Mouse (Mus musculus) gastrocnemius, adult 18-20 months (tissue): ENCODE results near the gene Gm21981. TPM values are rescaled to one million over a fixed set of nuclear protein-coding genes. Genes with fewer than 3 reads are reported as not detected.

Experiments used
- DNase-seq: peaks from one replicate; pipeline ENCODE4 v3.0.0; 2021; ENCODE audit warnings: low spot score
- total RNA-seq, 2 experiments: library from RNA; stranded (reverse); gene quantifications; 2 replicates each; pipeline ENCODE4 v1.2.3; 2021

The Gm21981 gene
- total RNA-seq, 2 experiments from 2014 or later, result 0.28 to 0.59 TPM

DNA sequence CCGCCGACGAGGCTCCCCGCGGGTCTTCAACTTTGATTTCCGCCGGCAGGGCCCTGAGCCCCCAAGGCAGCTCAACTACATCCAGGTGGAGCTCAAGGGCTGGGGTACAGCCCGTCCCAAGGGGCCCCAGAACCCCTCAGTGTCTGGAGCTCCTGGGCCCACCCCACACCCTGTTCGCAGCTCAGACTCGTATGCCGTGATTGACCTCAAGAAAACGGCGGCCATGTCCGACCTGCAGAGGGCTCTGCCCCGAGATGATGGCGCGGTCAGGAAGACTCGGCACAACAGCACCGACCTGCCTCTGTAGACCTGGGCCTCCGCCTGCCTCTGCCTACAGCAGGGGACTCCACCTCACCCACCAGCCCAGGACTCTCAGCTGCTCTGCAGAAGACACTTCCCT, 9.3 kb upstream of the Gm21981 start:
- no peak for DNase-seq

GRCm38 (mm10) chr17:47702548-47703345, 8.5 kb upstream of the Gm21981 start:
- no peak for DNase-seq

DNA sequence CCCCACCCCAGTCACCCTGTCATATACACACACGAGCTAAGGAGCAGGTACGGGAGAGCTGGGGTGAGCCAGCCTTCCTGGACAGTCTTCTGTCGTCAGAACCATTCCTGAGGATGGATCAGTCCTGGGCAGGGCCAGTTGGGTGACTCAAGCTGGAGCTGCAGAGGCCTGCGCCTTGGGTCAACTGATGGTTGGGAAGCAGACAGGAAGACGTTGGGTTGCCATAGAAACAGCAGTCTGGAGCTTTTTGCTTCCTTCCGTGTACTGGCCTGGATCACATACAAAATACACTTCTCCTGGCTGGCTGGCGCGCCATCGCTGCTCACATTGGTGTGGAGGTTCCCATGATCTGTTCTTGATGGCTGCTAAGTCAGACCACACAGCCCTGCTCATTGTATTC, 7.5 kb upstream of the Gm21981 start:
- no peak for DNase-seq

GRCm38 (mm10) chr17:47699055-47699454, 4.8 kb upstream of the Gm21981 start:
- no peak for DNase-seq

- DNase-seq, result no peak
These were observed 3.9 kb upstream of the Gm21981 start for GRCm38 (mm10) chr17:47698156-47698555.

GRCm38 (mm10) chr17:47695337-47695710, 1.1 kb upstream of the Gm21981 start:
- no peak for DNase-seq

- peak; percentile 98 for DNase-seq
These were observed 465 bp upstream of the Gm21981 start, which contains the start of gene Prickle4 for GRCm38 (mm10) chr17:47694503-47695336. Prickle4 (minus strand) TSS chr17:47694736.

GRCm38 (mm10) chr17:47693671-47694441, 399 bp downstream of the Gm21981 start:
- peak; percentile 53 for DNase-seq

DNA sequence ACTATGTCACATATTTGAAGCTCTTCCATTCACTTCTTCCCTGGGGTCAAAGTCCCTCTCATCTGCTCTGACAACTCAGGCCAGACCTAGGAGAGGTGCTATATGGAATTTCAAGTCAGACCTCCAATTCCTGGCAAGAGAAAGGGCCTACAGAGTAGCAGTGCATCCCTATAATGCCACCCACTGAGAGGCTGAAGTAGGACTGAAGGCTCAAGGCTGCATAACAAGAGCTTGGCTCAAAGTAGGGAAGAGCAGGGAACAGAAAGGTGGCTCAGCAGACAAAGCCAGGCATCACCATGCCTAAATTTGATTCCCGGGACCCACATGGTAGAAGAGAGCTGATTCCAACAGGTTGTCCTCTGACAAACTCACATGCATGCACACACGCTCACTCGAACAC, 2.6 kb downstream of the Gm21981 start:
- DNase-seq, result no peak

DNA sequence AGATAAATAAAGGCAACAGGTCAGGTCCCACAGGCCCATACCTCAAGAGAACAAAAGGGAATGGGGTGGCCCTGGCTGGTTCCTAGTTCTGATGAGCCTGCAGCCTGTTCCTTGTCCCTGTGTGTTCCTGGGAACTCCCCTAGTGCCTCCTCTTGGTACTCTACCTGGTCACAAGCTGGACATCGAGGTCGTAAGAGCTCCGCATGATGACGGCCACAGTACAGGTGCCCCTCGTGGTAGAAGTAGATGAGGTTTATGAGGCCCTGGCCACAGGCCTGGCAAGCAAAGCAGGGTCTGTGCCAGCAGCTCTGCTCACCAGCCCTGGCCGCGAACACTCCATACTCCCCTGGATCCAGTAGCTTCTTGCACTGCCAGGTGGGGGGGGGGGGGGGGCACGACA, 4.4 kb downstream of the Gm21981 start:
- no peak for DNase-seq

GRCm38 (mm10) chr17:47688608-47689575, 5.4 kb downstream of the Gm21981 start, which contains the start of gene Frs3:
Frs3 (plus strand) TSS chr17:47689030.
- peak; percentile 45 for DNase-seq

- no peak for DNase-seq
These were observed 6.0 kb downstream of the Gm21981 start, which contains the start of gene Tomm6 for GRCm38 (mm10) chr17:47688344-47688607. Tomm6 (minus strand) TSS chr17:47688386.

DNA sequence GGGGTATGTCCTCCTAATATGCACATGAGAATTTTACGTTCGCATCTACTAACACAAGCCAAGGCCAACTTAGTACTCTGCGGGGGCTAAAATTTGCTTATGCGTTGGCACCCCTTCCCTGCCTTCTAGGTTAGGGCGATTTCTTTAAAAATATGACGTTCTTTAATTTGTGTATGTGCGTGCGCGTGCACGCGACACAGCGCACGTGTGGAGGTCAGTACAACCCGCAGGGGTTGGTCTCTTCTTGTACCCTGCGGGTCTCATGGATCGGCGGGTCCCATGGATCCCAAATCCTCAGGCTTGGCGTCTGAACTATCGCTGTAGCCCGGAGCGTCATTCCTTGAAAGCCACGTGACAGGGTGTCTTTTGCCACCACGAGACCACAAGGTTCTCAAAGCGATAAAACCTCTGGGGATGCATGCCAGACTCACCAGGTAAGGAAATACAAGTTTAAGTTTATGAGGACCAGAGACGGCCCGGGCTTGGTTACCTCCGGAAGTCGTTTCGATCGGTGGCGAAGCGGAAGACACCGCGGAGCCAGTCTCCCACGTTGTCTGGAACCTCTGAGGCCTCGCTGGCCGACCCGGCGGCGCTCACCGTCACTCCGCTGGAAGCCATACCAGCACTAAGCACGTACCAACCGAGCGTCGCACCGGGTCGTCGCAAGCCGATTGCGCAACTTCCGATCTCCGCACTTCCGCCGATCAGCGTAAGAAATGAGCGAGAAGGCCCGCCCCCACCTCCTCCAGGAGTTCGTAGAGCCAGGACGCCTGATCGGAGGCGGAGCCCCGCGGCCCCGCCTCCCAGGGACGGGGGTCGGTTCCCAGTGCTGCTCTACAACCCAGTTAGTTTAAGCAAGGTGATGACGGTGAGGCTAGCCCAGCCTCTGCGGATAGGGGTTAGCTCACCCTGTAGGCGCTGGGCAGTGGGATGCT, 6.6 kb downstream of the Gm21981 start:
- peak; percentile 96 for DNase-seq

DNA sequence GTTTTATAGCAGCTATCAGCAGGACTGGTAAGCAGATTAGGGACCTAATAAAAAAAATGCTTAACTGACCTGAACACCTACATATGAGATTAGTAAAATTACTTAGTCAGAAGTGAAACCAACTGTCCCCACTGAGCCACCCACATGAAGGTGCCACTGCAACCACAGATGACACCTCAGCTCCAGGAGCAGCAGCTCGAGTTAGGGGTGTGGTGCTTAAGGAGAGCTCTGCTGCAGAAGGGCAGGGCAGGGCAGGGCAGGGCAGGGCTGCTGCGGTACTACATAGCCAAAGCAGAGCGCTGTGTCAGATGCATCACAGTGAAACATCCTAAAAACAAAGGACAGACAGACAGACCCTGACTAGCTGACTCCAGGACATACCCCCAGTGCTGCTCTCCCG, 11.4 kb downstream of the Gm21981 start:
- DNase-seq, result no peak

GRCm38 (mm10) chr17:47678702-47679101, 15.6 kb downstream of the Gm21981 start:
- DNase-seq, result no peak

DNA sequence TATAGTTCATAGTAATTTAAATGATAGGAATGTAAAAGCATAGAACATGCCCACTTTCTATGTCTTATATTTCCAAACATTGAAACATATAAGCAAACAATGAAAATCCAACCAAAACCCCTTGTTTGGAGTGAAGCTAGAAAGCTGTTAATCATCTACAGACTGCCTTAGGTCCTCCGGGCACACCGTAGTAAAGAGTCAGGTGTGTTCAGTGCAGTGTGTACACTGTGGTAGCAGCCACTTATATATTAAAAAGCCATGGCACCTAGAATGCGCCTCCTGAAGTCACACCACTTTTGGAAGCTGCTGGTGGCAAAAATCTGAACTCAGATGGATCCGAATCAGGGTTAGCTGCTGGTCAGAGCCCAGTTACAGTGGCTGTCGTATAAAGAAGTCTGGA, 16.0 kb downstream of the Gm21981 start:
- no peak for DNase-seq

GRCm38 (mm10) chr17:47676581-47676980, 17.7 kb downstream of the Gm21981 start:
- peak; percentile 72 for DNase-seq

- DNase-seq, result peak; percentile 67
These were observed 21.7 kb downstream of the Gm21981 start for GRCm38 (mm10) chr17:47672311-47673111.

DNA sequence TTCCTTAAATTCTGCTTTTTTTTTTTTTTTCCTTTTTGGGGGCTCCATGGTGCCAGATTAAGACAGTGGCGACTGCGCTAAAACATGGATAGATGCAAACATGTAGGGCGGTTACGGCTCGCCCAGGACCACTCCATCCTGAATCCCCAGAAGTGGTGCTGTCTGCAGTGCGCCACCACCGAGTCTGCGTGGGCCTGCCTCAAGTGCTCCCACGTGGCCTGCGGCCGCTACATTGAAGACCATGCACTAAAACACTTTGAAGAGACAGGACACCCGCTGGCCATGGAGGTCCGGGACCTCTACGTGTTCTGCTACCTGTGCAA, 22.3 kb downstream of the Gm21981 start:
- DNase-seq, result no peak
